Mouse (Mus musculus): ENCODE results near the gene Pdlim5.
A peak's percentile ranks its signal among the peaks of the same experiment; 100 is the strongest.
"Not testable (repeated sequence)": the region's sequence is repeated elsewhere in the genome, so short reads cannot be mapped to it uniquely, and the experiment has no call there.

Pdlim5 gene

DNA sequence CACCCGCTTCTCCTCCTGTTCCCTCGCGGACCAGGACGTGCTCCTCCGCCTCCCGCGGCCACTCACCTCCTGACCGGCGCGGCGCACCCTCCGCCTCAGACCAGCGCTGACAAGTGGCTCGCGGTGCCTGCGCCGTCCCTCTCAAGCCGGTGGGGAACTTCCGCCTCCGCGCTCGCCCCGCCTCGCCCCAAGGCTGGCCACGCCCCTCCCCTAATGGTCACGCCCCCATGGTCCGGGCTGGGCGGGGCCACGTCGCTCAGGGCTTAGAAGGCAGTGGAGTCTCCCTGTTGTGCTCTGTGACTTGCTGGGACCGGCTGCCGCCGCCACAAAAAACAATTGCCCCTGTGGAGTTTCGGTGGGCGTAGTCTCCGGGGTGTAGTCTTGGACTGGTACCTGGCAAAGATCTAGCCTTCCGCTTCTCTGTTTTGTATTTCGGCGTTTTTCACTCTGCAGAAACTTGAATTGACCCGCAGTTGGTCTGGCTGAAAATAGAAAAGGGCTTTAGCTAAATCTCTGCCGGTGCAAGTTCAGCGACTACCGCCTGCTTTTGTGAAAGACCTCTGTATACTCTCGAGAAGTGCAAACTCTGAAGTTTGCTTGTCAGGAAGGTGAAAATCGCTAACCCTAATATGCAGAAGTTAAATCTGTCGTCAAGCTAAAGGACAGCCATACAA is at the start of gene Pdlim5:
Gene Pdlim5 (minus strand): TSS at position 177 of the 674 bp plus-strand sequence.
- peak; percentile 75 for DNase-seq (ENCODE audit: low spot score)

- no peak for DNase-seq (ENCODE audit: low spot score)
These were observed 48.2 kb upstream of the Pdlim5 start for GRCm38 (mm10) chr3:142443710-142444043.

DNA sequence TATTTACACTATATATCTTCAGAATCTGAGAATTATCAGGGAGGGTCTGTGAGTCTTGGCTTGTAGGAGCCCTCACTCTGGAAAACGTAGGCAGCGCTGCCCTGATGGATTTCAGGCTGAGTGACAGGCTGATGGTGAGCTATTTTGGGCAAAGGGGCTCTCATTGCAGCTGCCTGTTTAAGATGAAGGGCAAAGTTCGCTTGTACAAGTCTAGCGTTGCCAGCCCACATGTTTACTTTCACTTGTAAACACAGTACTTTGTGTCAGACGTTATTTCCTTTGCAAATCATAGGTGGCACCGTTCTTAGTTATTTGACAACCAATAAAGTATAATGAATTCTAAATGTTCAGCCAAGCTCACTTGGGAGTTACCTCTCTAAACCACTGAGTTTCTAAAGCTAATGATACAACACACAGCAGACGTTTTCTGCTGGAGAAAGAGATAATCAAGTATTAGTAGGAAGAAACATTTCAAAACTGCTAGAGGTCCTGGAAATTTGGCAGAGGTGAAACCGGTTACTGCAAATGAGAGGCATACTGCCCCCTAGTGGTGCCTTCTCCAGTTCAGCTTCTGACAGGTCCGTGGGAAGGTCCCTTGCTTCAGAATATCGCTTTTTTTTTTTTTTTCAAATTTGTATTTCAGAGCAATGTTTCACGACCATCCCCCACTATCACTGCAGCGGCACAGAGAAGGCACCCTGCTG is 47.7 kb upstream of the Pdlim5 start:
- DNase-seq (ENCODE audit: low spot score): peak; percentile 84

- DNase-seq (ENCODE audit: low spot score): no peak
These were observed 46.7 kb upstream of the Pdlim5 start for GRCm38 (mm10) chr3:142442161-142442560.

DNA sequence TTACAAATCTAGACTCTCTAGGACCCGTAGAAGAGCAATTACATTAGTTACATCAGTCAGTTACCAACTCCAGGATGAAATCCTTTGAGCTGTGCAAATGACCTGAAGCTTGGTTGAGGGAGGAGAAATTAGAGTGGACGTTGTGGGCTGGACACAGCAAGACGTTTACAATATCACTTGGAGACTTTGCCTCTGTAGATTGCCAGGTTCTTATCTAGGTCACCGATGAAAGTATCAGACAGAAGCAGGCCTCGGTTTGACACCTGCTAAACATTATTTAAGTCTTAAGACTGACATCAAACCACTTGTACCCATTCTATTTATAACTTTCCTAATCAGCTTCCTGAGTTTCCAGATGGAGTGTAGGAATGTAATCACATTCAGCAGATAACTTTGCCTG is 45.6 kb upstream of the Pdlim5 start:
- DNase-seq (ENCODE audit: low spot score): no peak

- no peak for DNase-seq (ENCODE audit: low spot score)
These were observed 44.7 kb upstream of the Pdlim5 start for GRCm38 (mm10) chr3:142440191-142440590.

- no peak for DNase-seq (ENCODE audit: low spot score)
These were observed 44.1 kb upstream of the Pdlim5 start for GRCm38 (mm10) chr3:142439591-142440093.

GRCm38 (mm10) chr3:142438630-142439029 is 43.1 kb upstream of the Pdlim5 start:
- DNase-seq (ENCODE audit: low spot score): not testable (repeated sequence)

DNA sequence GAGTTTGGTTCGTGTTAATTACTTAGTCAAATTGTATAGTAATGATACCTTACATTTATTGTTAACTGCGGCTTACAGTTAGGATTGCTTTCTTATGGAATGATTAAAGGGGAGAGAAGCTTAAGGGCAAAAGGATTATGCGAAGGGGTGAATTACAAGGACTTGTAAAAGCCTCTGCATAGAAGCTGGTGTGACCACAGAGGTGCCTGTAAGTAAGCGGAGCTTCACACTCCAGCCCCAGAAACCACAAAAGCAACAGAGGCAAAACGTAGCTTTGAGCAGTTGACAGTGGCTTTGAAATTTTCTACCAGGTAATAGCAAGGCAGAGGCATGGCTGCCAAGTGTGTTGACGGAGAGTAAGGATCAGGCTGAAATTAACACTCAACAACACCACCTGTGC is 41.3 kb upstream of the Pdlim5 start:
- no peak for DNase-seq (ENCODE audit: low spot score)

- DNase-seq (ENCODE audit: low spot score): no peak
These were observed 40.7 kb upstream of the Pdlim5 start for GRCm38 (mm10) chr3:142436212-142436611.

GRCm38 (mm10) chr3:142434786-142435168 is 39.3 kb upstream of the Pdlim5 start:
- DNase-seq (ENCODE audit: low spot score): no peak

GRCm38 (mm10) chr3:142434127-142434785 is 38.8 kb upstream of the Pdlim5 start:
- DNase-seq (ENCODE audit: low spot score): no peak

GRCm38 (mm10) chr3:142431481-142431880 is 36.0 kb upstream of the Pdlim5 start:
- no peak for DNase-seq (ENCODE audit: low spot score)

- no peak for DNase-seq (ENCODE audit: low spot score)
These were observed 34.6 kb upstream of the Pdlim5 start for GRCm38 (mm10) chr3:142430048-142430447.

- no peak for DNase-seq (ENCODE audit: low spot score)
These were observed 31.3 kb upstream of the Pdlim5 start for GRCm38 (mm10) chr3:142426806-142427205.

DNA sequence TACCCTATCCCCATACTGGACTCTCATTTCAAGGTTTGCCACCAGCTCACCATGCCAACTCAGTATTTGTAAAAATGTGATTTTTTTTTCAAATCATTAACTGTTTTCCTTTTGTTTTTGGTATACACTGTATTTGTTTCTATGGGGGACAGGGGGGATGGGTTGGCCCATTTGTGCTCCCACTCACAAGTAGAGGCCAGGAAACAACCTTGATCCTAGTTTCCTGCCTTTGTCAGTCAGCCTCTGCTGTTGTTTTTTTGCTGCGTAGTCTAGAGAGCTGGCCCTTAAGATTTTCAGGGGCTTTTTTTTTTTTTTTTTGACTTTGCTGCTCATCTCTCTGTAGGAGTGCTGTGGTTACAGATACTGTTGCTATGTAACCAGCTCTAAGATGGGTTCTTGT is 28.6 kb upstream of the Pdlim5 start:
- DNase-seq (ENCODE audit: low spot score): no peak

DNA sequence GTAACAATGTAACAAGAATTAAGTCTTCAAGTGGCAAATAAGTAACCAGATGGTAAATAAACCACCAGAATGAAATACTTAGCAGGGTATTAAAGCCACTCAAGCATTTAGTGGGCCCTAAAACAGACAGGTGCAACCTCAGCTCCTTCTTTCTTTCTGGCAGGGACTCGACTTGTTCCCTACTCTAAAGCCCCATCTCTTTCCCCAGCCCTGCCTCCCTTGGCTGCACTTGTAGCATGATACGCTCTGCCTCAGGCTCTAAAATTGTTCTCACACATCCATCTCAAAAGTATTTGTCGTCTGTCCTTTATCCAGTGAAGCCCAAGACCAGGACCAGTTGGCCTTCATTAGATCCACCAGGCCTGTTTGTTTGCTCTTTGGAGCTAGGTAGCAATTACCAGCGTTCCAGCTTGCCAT is 28.0 kb upstream of the Pdlim5 start:
- DNase-seq (ENCODE audit: low spot score): no peak

DNA sequence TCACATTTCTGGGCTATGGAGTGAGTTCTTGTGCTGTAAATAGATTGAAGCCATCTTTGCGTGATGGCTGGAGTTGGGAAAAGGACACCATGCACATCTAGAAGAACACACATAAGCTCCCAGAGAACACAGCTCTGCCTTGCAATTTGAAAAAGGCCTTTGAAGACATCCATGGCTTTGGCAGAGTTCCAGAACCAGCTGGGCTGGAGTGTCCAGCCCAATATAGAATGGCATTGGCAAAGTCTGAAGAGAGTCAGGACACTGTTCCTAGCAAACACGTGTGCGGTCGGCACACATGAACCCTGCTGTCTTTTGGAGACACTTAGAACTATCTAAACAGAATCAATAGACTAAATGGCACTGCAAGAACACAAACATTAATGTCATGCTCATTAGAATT is 26.7 kb upstream of the Pdlim5 start:
- no peak for DNase-seq (ENCODE audit: low spot score)

GRCm38 (mm10) chr3:142421470-142421869 is 26.0 kb upstream of the Pdlim5 start:
- no peak for DNase-seq (ENCODE audit: low spot score)

DNA sequence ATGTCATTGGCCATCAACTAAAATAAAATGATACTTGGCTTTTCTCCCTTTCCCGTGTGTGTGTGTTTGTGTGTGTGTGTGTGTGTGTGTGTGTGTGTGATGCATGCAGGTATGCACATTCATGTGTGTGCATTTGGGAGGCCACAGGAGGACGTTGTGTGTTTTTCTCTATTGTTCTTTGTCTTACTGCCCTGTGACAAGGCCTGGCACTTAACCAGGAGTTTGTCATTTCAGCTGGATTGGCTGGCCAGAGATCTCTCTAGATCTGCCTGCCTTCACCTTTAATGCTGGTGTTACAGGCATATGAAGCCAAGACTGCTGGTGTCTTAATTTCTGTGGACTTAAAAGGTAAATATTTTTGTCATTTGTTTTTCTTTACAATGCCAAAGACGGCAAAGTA is 22.5 kb upstream of the Pdlim5 start:
- DNase-seq (ENCODE audit: low spot score): no peak

DNA sequence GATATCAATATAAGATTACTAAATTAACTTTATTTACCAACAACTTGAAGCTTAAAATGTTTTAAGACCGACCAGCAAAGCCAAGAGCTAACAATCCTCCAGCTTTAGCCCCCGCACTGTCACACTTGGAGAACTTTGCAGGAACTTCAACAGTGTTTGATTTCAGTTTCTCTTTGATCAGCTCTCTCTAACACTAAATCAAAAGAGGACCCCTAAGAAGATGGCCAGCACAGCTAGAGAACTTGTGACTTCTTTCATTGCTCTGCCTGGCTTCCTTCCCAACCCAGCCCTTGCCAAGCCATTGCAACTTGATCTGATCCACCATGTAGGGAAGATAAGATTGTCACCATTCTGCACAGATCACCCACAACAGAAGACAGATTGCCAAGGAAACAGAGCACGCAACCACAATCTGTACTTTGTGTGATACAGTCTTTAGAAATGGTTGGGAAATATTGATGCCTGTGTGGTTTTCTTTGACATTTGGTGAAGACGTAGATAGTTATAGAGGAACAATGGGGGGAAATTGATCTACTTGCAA is 17.9 kb upstream of the Pdlim5 start:
- no peak for DNase-seq (ENCODE audit: low spot score)

DNA sequence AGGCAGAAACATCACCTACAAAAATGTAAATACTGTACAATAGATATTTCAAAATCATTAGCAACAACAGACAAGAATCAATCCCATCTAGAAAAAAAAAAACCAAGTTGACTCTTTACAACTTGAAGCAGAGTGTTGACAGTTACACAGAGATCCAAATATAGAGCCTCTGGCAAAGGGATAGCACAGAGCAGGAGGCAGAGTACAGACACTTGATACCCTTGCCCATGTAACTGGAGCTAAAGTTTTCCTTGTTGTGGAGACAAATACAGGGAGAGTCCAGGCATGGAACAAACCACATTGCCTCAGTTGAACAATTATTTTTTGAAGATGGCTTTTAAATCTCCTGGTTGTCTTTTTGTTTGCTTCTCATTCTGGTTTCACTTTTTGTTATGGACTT is 15.4 kb upstream of the Pdlim5 start:
- no peak for DNase-seq (ENCODE audit: low spot score)

Measured in layer of hippocampus, adult 9-10 months (tissue).